Mouse (Mus musculus): Measurements from ENCODE around the gene Heatr6.

The Heatr6 gene

DNA sequence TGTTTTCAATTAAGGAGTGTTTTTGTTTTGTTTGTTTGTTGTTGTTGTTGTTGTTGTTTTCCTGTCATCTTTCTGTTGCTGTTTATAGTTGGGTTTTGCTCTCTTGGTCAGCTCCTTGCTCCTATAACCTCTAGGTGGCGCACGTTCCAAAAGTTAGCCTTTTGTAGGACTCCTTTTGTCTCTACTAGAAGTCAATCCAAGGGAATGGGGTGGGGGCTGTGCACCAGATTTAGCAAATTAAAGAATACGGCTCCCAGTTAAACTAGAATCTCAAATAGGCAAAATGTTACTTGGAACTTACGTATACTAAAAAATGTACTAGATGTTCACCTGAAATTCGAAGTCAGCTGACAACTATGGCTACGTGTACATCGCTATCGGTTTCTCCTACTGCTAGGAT is 48.7 kb downstream of the Heatr6 start:
- DNase-seq (ENCODE audit: low spot score): peak; percentile 33

DNA sequence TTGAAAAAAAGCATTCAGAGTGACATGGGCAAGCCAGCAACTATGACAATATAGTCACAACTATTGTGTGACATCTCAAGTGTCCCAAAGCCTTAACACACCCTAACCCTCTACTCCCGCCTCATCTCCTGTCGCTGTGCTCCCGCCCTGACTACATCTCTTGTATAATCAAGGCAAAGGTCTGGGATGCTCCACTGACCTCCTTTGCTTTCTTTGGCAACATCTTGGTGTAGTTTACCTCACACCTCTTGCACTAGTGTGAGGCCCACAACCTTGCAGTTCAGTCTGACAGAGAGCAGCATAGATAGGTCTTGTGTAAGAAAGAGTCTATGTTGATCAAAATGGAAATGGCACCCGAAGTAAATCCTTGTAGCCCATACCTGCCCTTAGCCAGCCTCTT is 49.1 kb downstream of the Heatr6 start:
- no peak for DNase-seq (ENCODE audit: low spot score)

DNA sequence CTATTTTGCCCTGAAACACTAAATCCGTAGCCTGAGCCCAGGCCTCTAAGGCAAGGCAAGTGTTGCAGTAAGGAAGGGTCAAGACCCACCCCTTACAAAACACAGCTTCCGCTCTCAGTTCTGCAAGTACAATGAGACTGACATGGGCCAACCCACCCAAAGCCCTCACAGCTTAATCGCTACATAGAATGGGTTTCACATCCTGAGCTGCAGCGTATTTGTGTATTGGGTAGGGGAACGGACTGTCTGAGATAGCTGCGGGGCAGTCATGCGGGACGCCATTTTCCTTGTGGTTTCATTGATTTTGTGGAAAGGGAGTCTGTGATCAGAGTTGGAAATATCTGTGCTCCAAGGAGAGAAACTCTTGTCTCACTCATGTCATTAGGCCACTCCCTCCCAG is 56.9 kb downstream of the Heatr6 start:
- no peak for DNase-seq (ENCODE audit: low spot score)

GRCm38 (mm10) chr11:83815191-83815590 is 61.7 kb downstream of the Heatr6 start:
- DNase-seq (ENCODE audit: low spot score): no peak

DNA sequence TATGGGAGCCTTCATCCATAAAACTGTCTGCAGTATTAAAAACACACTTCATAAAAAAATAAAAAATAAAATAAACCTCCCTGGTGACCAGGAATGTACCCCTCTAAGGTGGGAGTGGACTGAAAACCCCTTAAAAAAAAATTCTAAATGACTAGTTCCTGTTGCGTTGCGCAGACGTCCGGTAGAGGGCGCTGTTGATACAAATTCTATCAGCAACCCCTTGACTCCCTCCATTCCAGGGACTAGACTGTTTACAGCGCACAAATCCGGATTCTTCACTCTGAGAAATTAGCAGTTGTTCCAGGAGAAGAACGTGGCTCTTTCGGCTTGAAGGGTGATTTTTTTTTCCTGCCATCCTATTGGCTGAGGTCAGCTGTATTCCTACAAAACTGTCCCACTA is 62.1 kb downstream of the Heatr6 start:
- DNase-seq (ENCODE audit: low spot score): peak; percentile 62

GRCm38 (mm10) chr11:83817048-83817447 is 63.6 kb downstream of the Heatr6 start:
- no peak for DNase-seq (ENCODE audit: low spot score)

DNA sequence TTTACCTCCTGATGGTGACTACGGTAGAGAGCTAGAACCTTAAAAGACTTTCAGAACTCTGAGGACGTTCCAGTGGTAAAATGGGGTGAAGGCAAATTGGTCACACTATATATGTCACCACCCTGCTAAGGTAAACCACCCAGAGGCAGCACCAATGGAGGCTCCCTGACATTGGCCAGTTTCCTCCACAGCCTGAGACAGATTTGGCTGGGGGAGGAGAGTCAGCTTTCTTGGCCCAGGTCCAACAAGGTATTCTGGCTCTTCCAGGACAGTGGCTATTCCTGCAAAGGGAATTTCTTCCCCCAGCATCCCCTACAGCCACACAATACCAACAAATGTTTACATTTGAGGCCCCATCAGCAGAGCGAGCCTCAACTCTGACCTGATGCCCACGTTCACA is 64.5 kb downstream of the Heatr6 start:
- DNase-seq (ENCODE audit: low spot score): no peak

GRCm38 (mm10) chr11:83818591-83819127 is 65.2 kb downstream of the Heatr6 start:
- DNase-seq (ENCODE audit: low spot score): no peak

- no peak for DNase-seq (ENCODE audit: low spot score)
Measured at GRCm38 (mm10) chr11:83819806-83820483, 66.4 kb downstream of the Heatr6 start.

GRCm38 (mm10) chr11:83826142-83826541 is 72.6 kb downstream of the Heatr6 start:
- DNase-seq (ENCODE audit: low spot score): no peak

DNA sequence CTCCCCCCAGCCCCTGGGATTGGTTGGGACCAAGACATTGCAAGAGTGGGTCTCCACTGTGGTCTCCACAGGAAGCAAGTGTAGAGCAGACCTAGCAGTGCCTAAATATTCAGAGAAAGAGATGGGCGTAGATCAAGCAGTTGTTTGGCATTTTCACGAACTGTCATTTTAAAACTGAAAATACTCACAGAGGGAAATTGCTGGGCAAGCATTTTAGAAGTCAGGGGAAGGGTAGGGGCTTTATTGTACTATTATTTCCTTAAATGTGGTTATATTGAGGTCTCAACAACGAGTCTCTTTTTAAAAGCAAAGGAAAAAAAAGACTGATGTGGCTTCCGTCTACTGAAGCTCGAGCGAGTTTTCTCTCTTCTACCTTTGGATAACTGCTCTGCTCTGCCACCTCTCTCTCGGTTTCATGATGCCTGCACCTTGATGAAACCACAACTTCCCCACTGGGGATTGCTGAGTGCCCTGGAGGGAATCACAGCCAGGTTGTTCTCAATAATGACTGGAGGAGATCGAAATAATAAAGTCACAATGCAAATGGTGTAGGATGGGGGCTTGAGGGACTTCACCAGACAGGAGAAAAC is 75.2 kb downstream of the Heatr6 start:
- DNase-seq (ENCODE audit: low spot score): no peak

DNA sequence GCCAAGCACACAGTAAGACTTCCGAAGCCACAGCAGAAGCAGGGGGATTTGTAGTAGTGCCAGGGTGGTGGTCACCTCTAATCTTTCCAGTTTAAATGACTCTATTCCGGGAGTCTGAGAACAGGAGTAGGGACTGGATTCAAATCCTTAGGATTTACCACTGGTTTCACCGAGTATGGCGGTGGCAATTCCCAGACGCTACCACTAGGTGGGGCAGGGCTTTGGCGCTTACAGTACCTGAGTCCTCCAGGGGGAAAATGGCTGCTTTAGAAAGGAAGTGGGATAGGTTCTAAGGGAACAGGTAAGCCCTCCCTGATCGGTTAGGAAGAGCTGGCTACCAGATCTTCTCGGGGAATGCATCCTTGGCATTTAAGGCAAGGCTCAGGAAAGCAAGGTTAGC is 78.9 kb downstream of the Heatr6 start:
- peak; percentile 41 for DNase-seq (ENCODE audit: low spot score)

All from lung, postnatal 25 days (tissue).